Mouse (Mus musculus): ENCODE measurements around the gene Inha.

DNA sequence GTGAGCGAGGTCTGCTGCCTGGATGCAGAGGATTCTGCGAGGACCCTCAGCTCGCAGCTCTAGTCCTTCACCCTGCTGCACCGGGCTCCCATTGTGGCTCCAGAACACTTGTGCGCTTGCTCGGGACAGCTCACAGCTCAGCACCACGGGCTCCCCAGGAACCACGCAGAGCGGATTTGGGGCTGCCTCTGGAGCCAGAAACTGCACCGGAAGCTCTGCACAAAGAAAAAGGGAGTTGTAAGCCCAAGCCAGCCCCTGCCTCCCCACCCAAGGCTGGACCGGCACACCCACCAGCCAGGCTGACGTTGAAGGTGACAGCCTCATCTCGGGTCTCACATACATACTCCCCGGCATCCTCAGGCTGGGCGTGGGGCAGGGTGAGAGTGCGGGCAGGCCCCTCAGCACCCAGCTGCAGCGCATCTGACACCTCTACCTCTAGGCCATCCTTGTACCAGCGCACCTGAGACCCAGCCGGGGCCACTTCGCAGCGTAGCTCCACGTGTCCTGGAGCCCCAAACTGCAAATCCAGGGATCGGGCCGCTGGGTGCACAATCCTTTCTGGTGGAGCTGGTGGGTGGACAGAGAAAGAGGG lies 14.2 kb upstream of the Inha start:
- TF ChIP-seq CTCF (IDR thresholded peaks at IDR 0.05 in 2 of 3, conservative IDR thresholded peaks at IDR 0.05 in 1 of 3; ENCODE audit: control insufficient read depth in 1 of 3, insufficient read depth in 1 of 3, low read depth in 2 of 3, low read length in 3 of 3, poor library complexity in 1 of 3, severe bottlenecking in 1 of 3) (no peak), HCFC1 (IDR thresholded peaks at IDR 0.05; ENCODE audit: low read depth, low read length) (no peak), EP300 (IDR thresholded peaks at IDR 0.05; ENCODE audit: low read depth in 1 of 2, low read length in 2 of 2) (no peak), KAT2A (conservative IDR thresholded peaks at IDR 0.05; ENCODE audit: low read depth, low read length) (no peak), POLR2AphosphoS5 (IDR thresholded peaks at IDR 0.05; ENCODE audit: borderline replicate concordance, low read depth, low read length) (no peak), POLR2A (IDR thresholded peaks at IDR 0.05; ENCODE audit: control insufficient read depth in 1 of 2, insufficient read depth in 1 of 2, low read depth in 1 of 2, low read length in 2 of 2, poor library complexity in 1 of 2) (no peak), UBTF (IDR thresholded peaks at IDR 0.05; ENCODE audit: borderline replicate concordance, insufficient read depth, low read depth, low read length) (no peak)
